Mouse (Mus musculus): ENCODE data around the gene Ripk1.
"Not testable (repeated sequence)": the region's sequence is repeated elsewhere in the genome, so short reads cannot be mapped to it uniquely, and the experiment has no call there.

The Ripk1 gene

DNA sequence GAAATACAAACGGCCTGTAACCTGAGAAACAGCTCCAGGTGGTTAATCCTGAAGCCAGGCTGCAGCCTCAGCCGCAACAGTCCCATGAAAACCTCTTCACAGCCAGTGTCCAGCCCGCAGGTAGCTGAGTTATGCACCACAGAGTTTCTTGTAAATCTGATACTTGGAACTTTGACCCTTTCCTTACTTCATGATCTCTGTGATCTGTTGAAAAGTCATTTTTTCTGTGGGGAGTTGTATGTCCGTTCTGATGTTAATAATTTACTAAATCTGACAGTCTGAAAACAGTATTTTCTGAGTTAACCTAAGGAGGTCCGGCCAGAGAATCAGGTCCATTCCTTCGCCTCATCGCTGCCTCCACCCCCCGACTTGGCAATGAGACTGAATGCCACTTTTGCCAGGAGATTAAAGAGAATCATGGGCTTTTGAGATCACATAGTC, 36.8 kb downstream of the Ripk1 start:
- no peak for DNase-seq

DNA sequence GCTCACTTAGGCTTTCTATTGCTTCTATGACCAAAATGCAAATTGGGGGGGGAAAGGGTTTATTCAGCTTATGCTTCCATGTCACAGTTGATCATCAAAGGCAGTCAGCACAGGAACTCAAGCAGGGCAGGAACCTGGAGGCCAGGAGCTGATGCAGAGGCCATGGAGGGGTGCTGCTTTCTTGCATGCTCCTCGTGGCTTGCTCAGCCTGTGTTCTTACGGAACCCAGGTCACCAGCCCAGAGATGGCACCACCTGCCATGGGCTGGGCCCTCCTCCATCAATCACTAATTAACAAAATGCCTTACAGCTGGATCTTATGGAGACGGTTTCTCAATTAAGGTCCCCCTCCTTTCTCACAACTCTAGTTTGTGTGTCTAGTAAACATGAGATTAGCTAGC, 37.9 kb downstream of the Ripk1 start:
- no peak for DNase-seq

DNA sequence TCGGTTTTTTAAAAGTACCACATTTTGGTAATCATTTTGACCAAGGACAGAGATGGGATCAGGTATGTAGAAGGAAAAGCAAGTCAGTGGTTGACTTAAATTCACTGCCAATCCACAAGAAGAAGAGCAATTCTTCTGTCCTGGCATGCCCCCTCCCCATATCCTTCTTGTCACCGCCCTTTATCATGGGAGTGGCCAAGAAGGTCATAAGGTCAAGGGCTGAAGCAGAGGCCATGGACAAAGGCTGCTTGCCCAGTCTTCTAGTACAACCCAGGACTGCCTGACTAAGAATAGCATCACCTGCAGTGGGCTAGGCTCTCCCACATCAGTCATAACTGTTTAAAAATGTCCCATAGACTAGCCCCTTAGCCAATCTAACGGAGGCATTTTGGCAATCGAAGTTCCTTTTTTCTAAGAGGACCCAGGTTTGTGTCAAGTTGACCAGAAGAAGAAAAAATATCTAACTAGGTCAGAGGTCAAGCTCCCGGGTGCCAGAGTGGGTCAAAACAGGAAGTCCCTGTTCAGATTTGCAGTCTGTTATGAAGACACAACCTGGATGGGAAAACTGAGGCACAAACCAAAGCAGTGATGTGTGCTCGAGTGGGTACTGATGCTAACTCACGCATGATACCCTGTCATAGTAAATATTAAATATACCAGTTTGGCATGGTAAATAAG, 41.7 kb downstream of the Ripk1 start:
- no peak for DNase-seq

- no peak for DNase-seq
These were observed 43.5 kb downstream of the Ripk1 start for GRCm38 (mm10) chr13:34045511-34046249.

- peak; percentile 85 for DNase-seq
These were observed 44.4 kb downstream of the Ripk1 start for GRCm38 (mm10) chr13:34046421-34047012.

- DNase-seq = no peak
These were observed 45.4 kb downstream of the Ripk1 start for GRCm38 (mm10) chr13:34047526-34047925.

DNA sequence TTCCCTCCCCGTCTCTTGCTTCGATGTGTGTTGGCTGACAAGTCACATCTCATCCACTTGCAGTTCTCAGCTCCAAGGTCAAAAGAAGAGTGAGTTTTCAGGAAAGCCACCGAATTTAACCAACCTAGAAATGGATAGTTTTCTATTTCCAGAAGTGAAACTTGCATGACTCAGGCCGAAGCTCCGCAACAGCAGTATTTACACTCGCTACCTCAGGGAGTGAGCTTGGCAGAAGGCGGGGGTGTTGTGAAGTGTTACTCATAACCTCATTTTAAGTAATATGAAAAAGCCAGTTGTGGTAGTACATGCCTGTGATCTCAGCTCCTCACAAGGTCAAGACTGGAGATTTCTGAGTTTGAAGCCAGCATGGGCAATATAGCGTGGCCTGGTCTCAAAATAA, 48.3 kb downstream of the Ripk1 start:
- no peak for DNase-seq

DNA sequence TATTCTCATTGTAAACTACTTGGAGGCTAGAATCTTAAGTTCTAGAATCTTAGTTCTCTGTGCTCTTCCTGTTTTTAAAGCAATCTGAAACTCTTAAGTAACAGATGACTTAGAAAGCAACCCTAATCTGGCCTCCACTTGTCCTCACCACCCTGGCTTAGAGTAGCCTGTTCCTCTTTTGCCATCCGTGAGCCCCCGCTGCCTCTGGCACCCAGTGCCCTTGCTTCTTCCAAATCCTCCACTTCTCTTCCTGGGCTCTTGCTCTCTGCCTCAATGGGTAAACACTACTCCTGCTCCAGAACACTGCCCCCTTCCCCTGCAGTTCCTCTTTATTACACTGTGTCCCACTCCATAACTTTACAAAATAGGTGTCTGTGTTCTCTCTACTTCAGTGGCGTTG, 49.5 kb downstream of the Ripk1 start:
- no peak for DNase-seq

DNA sequence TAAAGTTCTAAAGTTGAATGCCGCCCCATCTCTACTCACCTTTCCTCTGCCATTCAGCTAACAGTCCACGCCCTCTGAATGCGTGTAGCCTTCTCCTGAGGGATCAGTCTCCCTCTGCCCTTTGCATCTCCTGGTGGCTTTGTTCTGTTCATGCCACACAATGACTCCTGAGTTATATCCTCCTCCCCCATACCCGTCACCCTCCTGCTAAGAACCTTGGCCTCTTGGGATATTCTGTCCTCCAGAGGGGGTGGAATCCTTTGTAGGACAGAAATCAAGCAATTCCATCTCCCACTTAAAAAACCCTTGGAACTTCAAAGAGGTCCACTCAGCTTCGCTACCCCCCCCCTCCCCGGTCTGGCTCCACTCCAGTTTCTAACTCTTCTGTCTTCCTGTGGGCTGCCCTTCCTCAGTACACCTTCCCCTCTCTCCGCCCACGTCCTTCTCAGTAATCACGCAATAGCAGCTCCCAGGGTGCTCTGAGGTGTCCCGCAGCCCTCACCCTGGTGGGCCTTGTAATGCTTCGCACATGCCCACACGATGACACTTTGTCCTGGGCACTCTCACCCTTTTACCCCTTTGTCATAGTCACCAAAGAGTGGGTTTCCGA, 51.6 kb downstream of the Ripk1 start:
- no peak for DNase-seq

- DNase-seq = no peak
These were observed 52.2 kb downstream of the Ripk1 start for GRCm38 (mm10) chr13:34054391-34054790.

GRCm38 (mm10) chr13:34054983-34055382, 52.8 kb downstream of the Ripk1 start:
- DNase-seq = no peak

DNA sequence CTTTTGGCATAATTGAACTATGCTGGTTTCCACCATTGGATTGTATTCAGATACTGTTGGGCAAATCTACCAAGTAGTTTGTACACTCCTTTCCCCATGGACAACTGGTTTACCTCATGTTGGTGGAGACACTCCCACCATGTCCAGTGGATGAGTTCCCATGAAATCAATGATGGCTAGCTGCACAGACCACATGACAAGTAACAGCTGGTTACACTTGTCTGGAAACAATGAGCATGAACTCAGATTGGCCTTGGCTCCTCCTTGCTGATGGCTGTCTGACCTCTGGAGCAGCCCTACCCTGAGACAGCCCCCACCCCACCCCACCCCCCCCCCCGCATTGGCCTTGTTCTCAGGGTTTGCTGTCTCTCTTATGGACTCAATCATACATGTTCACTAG, 55.1 kb downstream of the Ripk1 start:
- DNase-seq = no peak

DNA sequence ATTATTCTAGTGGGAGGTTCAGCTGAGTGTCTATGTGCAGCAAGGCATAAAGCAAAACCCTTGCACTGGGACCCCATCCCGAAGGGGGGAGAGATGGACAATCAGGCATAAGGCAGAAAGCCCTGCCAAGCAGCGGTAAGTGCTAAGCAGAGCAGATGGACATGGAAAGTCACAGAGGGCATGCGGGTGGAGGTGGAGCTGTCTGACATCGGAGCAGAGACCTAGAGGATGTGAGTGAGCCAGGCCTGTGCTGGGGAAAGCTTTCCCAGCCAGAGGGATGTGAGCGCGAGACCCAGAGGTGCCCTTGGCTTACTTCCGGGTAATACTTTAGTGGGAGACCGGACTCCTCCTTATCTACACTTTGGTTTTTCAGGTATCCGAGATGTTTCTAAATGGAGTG, 57.9 kb downstream of the Ripk1 start:
- DNase-seq = peak; percentile 33

DNA sequence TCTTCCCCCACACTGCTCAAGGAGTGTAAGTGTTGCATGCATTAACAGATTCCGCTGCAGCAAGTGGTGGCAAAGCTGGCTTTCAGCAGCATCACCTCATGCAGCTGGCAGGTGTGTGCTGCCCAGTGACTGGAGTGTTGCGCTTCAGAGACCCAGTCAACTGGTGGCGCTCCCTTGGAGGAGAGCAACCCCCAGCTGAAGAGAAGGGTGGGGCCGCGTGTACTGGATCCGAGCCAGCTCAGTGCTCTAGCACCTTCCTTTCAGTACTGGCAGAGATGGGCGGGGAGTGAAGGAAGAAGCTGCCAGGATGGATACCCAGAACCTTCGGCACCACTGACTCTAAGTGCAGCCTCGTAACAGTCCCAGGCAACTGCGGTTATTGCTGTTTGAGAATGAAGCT, 60.3 kb downstream of the Ripk1 start:
- DNase-seq = no peak

DNA sequence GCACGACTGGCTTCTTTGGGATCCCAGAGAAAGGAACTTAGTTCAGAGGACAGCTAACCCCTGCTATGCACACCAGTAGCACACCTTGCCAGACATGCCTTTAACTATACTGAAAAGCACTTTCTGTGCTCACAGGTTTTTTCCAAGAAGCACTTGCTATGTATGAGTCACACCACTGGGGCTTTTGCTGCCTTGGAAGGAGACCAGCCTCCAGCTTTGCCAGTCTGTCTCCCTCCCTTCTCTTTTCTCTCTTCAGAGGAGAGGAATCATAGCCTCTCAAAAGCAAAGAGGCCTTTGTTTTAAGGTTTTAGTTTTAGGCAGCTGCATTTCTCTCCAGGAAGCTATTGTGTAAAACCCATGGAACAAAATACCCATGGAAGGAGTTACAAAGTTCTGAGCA, 64.2 kb downstream of the Ripk1 start:
- no peak for DNase-seq

GRCm38 (mm10) chr13:34070296-34070695, 68.1 kb downstream of the Ripk1 start:
- no peak for DNase-seq

GRCm38 (mm10) chr13:34071836-34072235, 69.7 kb downstream of the Ripk1 start:
- DNase-seq = no peak

DNA sequence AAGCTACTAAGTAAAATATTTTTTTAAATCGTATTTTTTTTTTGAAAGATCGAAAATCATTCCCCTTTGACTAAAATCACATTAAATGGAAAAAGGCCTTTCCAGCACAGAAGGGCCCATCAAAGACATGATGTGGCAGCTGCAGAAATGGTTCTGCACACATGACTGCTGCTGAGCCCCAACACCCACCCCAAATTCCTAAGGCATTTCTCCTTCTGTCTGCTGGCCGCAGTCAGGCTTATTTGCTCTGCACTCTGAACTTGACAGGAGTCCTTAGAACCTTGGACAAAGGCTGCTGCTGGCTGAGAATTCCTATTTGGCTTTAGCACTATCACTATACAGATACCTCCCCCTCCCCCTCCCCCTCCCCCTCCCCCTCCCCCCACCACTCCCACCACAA, 70.7 kb downstream of the Ripk1 start:
- DNase-seq = no peak

DNA sequence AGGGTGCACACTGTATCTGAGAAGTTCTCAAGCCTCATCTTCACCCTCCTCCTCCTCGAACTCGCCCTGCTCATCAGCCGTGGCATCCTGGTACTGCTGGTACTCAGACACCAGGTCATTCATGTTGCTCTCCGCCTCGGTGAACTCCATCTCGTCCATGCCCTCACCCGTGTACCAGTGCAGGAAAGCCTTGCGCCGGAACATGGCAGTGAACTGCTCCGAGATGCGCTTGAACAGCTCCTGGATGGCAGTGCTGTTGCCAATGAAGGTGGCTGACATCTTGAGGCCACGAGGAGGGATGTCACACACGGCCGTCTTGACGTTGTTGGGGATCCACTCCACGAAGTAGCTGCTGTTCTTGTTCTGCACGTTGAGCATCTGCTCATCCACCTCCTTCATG, 72.3 kb downstream of the Ripk1 start:
- DNase-seq = not testable (repeated sequence)

DNA sequence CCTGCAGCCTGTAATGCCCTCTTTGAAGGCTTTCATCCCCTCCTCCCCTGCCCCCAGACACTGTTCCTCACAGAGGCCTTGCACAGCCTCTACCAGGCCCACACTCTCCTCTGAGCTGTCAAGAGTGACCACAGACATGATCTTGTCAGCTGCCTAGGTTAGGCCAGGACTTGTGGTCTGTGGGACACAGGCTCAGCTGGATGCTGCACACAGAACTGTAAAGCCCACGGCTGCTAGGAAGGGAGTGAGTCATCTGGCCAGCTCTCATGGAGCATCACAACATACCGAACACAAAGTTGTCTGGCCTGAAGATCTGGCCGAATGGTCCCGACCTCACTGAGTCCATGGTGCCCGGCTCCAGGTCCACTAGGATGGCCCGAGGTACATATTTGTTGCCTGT, 73.7 kb downstream of the Ripk1 start:
- not testable (repeated sequence) for DNase-seq

GRCm38 (mm10) chr13:34076561-34077491, 74.7 kb downstream of the Ripk1 start:
- peak; percentile 52 for DNase-seq

DNA sequence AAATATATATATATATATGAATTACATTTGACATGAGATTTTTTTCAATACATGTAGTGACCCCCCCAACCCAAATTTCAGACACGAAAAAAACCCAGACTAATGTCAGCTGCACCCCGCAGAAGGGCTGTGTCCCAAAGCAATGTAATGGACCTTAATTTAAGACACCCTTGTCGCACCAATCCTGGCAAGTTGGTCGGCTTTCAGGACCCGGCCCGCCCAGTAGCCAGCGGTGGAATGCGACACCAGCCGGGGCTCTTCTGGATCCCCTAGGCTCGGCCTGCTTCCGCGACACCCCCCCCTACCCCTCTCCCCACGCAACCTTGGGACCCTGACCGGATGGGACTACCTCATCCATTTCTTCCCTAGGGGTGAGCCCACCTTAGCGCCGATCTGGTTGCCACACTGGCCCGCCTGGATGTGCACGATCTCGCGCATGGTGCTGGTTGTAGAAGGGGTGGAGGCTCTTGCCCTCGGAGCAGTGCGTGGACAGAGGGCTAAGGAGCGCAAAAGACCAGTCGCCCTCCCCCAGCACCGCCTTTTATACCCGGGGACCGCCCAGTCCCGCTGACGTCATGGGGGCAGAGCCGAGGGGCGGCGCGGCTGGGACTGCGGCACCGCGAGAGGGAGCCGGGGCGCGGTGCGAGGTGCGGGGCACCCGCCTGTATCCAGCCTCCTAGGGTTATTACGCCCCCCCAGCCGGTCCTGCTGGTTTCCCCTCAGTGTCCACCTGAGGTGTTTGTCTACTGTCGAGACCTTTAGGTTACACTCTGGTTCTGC, 75.5 kb downstream of the Ripk1 start, which contains the start of gene Tubb2a:
Tubb2a (minus strand) TSS at position 516 of the 780 bp plus-strand sequence.
- DNase-seq = peak; percentile 89
